Mouse (Mus musculus) heart, postnatal 0 days (tissue): ENCODE data around the gene Slc17a8. TPM values are rescaled to one million over a fixed set of nuclear protein-coding genes. Genes with fewer than 3 reads are reported as not detected.
A peak's percentile ranks its signal among the peaks of the same experiment; 100 is the strongest.

Source experiments
- ATAC-seq: fragments of 200-750 bp; cut with Nextera tagmentation; 2 replicates; pipeline ENCODE4 v1.8.0; 2017; ENCODE audit warnings: low read depth, moderate number of reproducible peaks, moderate library complexity; ENCODE audit not compliant: insufficient read depth
- DNase-seq: peaks from one replicate; pipeline ENCODE4 v3.0.0-alpha.2; 2016; ENCODE audit warnings: low spot score
- H3K27ac ChIP-seq: fragments of 300-500 bp; sonication (generic); 2 replicates; pipeline ENCODE4 v1.5.1; 2014; ENCODE audit warnings: low read depth, mild to moderate bottlenecking
- H3K27me3 ChIP-seq: fragments of 300-500 bp; sonication (generic); 2 replicates; pipeline ENCODE4 v1.6.1; 2014; ENCODE audit warnings: low read length, mixed read lengths; ENCODE audit not compliant: control insufficient read depth, insufficient read depth
- H3K36me3 ChIP-seq: fragments of 300-500 bp; sonication (generic); replicated peaks from 2 replicates; pipeline ENCODE4 v1.6.1; 2014; ENCODE audit warnings: low read length, mixed read lengths; ENCODE audit not compliant: control insufficient read depth, insufficient read depth
- H3K4me1 ChIP-seq: fragments of 300-500 bp; sonication (generic); 2 replicates; pipeline ENCODE4 v1.6.1; 2014; ENCODE audit warnings: antibody characterized with exemption; ENCODE audit not compliant: control insufficient read depth, insufficient read depth
- H3K4me2 ChIP-seq: fragments of 300-500 bp; sonication (generic); 2 replicates; pipeline ENCODE4 v1.6.1; 2014; ENCODE audit warnings: low read depth, mild to moderate bottlenecking, low read length, moderate library complexity
- H3K4me3 ChIP-seq: fragments of 300-500 bp; sonication (generic); 2 replicates; pipeline ENCODE4 v1.5.1; 2014; ENCODE audit warnings: low read depth, low read length
- H3K9ac ChIP-seq: fragments of 300-500 bp; sonication (generic); replicated peaks from 2 replicates; pipeline ENCODE4 v1.6.1; 2014; ENCODE audit warnings: low read depth, low read length, mixed read lengths
- H3K9me3 ChIP-seq: fragments of 300-500 bp; sonication (generic); replicated peaks from 2 replicates; pipeline ENCODE4 v1.6.1; 2016; ENCODE audit warnings: low read length; ENCODE audit not compliant: control insufficient read depth
- CTCF ChIP-seq: IDR thresholded peaks from 2 replicates; pipeline ENCODE4 v1.5.1; 2016; ENCODE audit warnings: antibody characterized with exemption, control low read depth, low read depth
- EP300 ChIP-seq: IDR thresholded peaks from 2 replicates; pipeline ENCODE4 v1.6.1; 2016; ENCODE audit warnings: antibody characterized with exemption, low read depth
- WGBS: fragments of 180-500 bp; shearing (Covaris S2); extraction: QIAGEN DNeasy Blood & Tissue Kit; methylation state at CpG from one replicate; pipeline ENCODE4 v1.1.7; 2014; 5-methylcytosine and 5-hydroxymethylcytosine counted together
- polyA plus RNA-seq: library from polyadenylated mRNA; unstranded; fragments of >200 nt; fragmentation: Nextera tagmentation; extraction: Ambion mirVana; gene quantifications from 2 replicates; pipeline ENCODE4 v1.2.1, GENCODE M21; 2015
- total RNA-seq: library from RNA; depleted of rRNA; stranded (reverse); fragments of >200 nt; gene quantifications from 2 replicates; pipeline ENCODE4 v1.2.3, GENCODE M21; 2014; ENCODE audit warnings: low replicate concordance

Gene Slc17a8
- total and polyA plus RNA-seq, 2 experiments from 2014 or later: not detected

GRCm38 (mm10) chr10:89553015-89553414 lies 68.0 kb downstream of the Slc17a8 start:
- Histone ChIP-seq H3K4me1 (no peaks in the 10 kb centered on the region), H3K9me3 (no peaks in the 10 kb centered on the region), H3K27me3 (no peaks in the 10 kb centered on the region), H3K4me3 (no peak overlapping the region), H3K27ac (no peak overlapping the region), H3K36me3 (no peaks in the 10 kb centered on the region), H3K9ac (no peak overlapping the region), H3K4me2 (no peak overlapping the region)
- no peak for TF ChIP-seq EP300
- 79% methylated on average over 5 of the region's 5 CpGs for WGBS
- ATAC-seq (no peak), DNase-seq (no peak)

- 88% methylated on average over 4 of the region's 4 CpGs for WGBS
- ATAC-seq: no peak
Measured at GRCm38 (mm10) chr10:89551657-89552056, 69.4 kb downstream of the Slc17a8 start.

GRCm38 (mm10) chr10:89548028-89548427 lies 73.0 kb downstream of the Slc17a8 start:
- no peaks in the 10 kb centered on the region for H3K27me3 ChIP-seq
- no peak overlapping the region for H3K9ac ChIP-seq
- H3K4me1 ChIP-seq: peaks cover 5% of the 10 kb centered on the region; the same call in 1 of the 2 replicates
- DNase-seq (no peak), ATAC-seq (no peak)
- H3K27ac ChIP-seq: no peak overlapping the region
- TF ChIP-seq EP300 (no peak), CTCF (no peak)
- no peaks in the 10 kb centered on the region for H3K36me3 ChIP-seq
- WGBS: 34% methylated on average over 6 of the region's 6 CpGs
- H3K4me3 ChIP-seq: no peak overlapping the region
- no peaks in the 10 kb centered on the region for H3K9me3 ChIP-seq
- H3K4me2 ChIP-seq: no peak overlapping the region

More at GRCm38 (mm10) chr10:89551657-89552056, 69.4 kb downstream of the Slc17a8 start:
- no peak overlapping the region for H3K4me3 ChIP-seq
- no peaks in the 10 kb centered on the region for H3K27me3 ChIP-seq
- H3K9ac ChIP-seq: no peak overlapping the region
- no peak overlapping the region for H3K27ac ChIP-seq
- DNase-seq: no peak
- no peaks in the 10 kb centered on the region for H3K9me3 ChIP-seq
- no peaks in the 10 kb centered on the region for H3K36me3 ChIP-seq
- TF ChIP-seq EP300: no peak
- no peak for TF ChIP-seq CTCF
- H3K4me1 ChIP-seq: no peaks in the 10 kb centered on the region
- H3K4me2 ChIP-seq: no peak overlapping the region

GRCm38 (mm10) chr10:89546989-89547388 lies 74.1 kb downstream of the Slc17a8 start:
- no peak overlapping the region for H3K4me3 ChIP-seq
- 54% methylated on average over 2 of the region's 2 CpGs for WGBS
- TF ChIP-seq EP300 (no peak), CTCF (no peak)
- no peaks in the 10 kb centered on the region for H3K9me3 ChIP-seq
- no peaks in the 10 kb centered on the region for H3K27me3 ChIP-seq
- H3K36me3 ChIP-seq: no peaks in the 10 kb centered on the region
- ATAC-seq: no peak
- DNase-seq: no peak
- H3K9ac ChIP-seq: no peak overlapping the region
- no peak overlapping the region for H3K27ac ChIP-seq
- H3K4me2 ChIP-seq: no peak overlapping the region
- peaks cover 5% of the 10 kb centered on the region; the same call in 1 of the 2 replicates for H3K4me1 ChIP-seq

GRCm38 (mm10) chr10:89543867-89544266 lies 77.2 kb downstream of the Slc17a8 start:
- Histone ChIP-seq H3K4me2 (no peak overlapping the region), H3K36me3 (no peaks in the 10 kb centered on the region), H3K9ac (no peak overlapping the region), H3K9me3 (no peaks in the 10 kb centered on the region), H3K4me1 (peaks cover 5% of the 10 kb centered on the region; the same call in 1 of the 2 replicates), H3K27me3 (no peaks in the 10 kb centered on the region), H3K4me3 (no peak overlapping the region), H3K27ac (no peak overlapping the region)
- 17% methylated on average over 6 of the region's 6 CpGs for WGBS
- DNase-seq (peak; percentile 27), ATAC-seq (peak; percentile 69)
- TF ChIP-seq EP300 (no peak), CTCF (no peak)

- no peak overlapping the region for H3K9ac ChIP-seq
- peaks cover 5% of the 10 kb centered on the region; the same call in 1 of the 2 replicates for H3K4me1 ChIP-seq
- TF ChIP-seq CTCF (no peak), EP300 (no peak)
- H3K27ac ChIP-seq: no peak overlapping the region
- no peak overlapping the region for H3K4me3 ChIP-seq
- ATAC-seq (0 out of 2 replicates have a peak, but pooled peaks have one; percentile 36), DNase-seq (no peak)
- H3K36me3 ChIP-seq: no peaks in the 10 kb centered on the region
- no peak overlapping the region for H3K4me2 ChIP-seq
- 64% methylated on average over 3 of the region's 3 CpGs for WGBS
- no peaks in the 10 kb centered on the region for H3K27me3 ChIP-seq
- H3K9me3 ChIP-seq: no peaks in the 10 kb centered on the region
Measured at GRCm38 (mm10) chr10:89542321-89542720, 78.7 kb downstream of the Slc17a8 start.
